Mouse (Mus musculus) small intestine, adult 2 months (tissue): ENCODE data around the gene Tpd52l2.

Experiments
- CTCF ChIP-seq: fragments of 200-500 bp; IDR thresholded peaks from 2 replicates; pipeline ENCODE4 v1.5.1; 2012; ENCODE audit warnings: low read depth, mild to moderate bottlenecking, control low read depth, inconsistent platforms, low read length, moderate library complexity, mixed read lengths; ENCODE audit not compliant: insufficient replicate concordance, insufficient read length; ENCODE audit errors: extremely low read depth
- POLR2A ChIP-seq: fragments of 200-500 bp; IDR thresholded peaks from 2 replicates; pipeline ENCODE4 v1.6.1; 2012; ENCODE audit warnings: low read depth, mild to moderate bottlenecking, control low read depth, inconsistent platforms, low read length, moderate library complexity

DNA sequence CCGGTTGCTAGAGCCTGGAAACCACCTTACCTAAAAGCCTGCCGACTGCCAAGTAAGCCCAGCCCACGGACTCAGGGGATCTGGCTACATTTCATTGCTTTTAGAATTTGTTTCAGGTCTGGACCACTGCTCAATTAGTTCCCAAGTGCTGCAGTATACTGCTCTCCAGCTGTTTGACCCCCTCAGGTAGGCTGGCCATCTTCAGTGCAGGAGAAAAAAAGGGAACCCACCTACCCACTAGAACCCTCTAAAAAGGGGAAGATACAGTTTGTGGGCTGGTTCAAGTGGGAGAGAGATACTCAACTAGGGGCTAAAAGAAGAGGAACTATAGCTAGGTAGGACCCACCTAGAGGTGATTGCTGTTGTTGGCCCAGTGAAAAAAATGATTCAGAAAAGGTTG, 4.7 kb upstream of the Tpd52l2 start:
- no peak for TF ChIP-seq CTCF
- no peak for TF ChIP-seq POLR2A
